Mouse (Mus musculus) adrenal gland, postnatal 25 days (tissue): Measurements from ENCODE around the gene Yjefn3. TPM values are rescaled to one million over a fixed set of nuclear protein-coding genes. Genes with fewer than 3 reads are reported as not detected.

Source experiments
- DNase-seq: peaks from one replicate; pipeline ENCODE4 v3.0.0; 2021; ENCODE audit warnings: mixed read lengths
- total RNA-seq: library from RNA; stranded (reverse); gene quantifications from 2 replicates; pipeline ENCODE4 v1.2.3, GENCODE M21; 2021

Yjefn3 gene
- total RNA-seq, 1 experiment from 2014 or later: 1.7 TPM

DNA sequence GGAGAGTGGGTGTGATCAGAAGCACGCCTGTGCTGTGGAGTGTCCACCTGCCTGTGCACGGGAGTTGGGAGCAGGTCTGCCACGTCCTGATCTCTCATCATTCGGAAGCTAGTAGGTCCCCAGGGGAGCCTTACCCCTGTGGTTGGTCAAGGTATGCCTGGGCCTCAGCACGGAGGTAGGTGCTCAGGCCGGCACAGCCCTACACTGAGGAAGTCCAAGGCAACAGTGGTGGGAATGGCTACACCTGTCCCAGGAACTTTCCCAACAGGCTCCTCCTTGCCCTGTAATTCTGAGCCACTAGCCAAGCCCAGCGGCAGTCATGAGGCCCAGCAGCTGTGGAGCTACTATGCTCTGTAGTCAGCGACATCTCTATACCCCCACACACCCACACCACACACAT is 22.8 kb downstream of the Yjefn3 start:
- no peak for DNase-seq

DNA sequence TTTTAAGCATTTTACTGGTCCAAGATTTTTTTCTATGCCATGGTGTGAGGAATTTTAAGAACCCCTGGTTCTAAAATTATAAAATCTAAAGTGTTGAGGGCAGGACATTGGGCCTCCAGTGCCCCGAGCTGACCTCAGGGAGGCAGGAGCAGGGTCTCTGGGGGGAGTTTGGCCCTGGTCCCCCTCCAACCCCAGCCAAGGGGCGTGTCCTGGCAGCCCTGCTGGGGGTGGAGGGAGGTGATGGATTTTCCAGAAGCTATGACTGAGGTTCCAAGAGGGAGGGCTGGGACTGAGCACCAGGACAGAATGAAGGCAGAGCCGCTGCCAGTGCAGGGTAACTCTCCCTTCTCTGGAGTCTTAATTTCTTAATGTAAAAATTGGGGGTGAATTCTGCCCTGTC is 24.5 kb downstream of the Yjefn3 start:
- no peak for DNase-seq

DNA sequence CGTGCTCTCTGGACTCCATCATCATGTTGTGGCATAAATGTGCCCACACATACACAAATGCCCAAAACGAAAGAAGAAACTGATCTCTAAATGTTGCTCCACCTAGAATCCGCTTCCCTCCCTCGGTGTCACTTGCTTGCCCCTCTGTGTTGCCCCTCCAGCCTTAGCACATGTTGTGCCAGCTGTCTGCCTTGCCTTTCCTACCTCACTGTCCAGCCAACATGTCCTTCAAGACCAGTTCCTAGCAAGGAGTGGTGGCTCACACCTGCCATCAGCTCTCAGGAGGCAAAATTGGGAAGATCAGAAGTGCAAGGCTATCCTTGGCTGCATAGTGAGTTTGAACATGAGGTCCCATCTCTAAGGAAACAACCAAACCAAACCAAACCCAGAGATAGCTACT is 25.1 kb downstream of the Yjefn3 start:
- DNase-seq: no peak

DNA sequence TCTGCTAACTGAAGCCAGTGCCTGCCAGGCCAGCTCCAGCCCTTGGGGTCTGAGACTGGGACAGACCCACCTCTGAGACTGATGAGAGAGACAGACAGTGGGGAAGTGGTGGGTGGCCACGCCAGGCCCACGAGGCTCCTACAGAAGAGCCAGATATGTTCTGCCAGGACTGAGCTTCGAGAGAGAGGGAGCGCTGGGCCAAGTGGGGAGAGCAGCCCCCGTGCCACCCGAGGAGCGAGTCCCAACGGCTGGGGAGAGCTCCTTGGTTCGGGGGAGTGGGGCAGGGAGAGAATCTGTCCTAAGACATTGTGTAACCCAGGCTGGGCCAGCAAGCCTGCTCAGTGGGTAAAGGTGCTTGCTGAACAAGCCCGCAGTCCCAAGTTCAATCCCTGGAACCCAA is 25.5 kb downstream of the Yjefn3 start:
- DNase-seq: no peak

DNA sequence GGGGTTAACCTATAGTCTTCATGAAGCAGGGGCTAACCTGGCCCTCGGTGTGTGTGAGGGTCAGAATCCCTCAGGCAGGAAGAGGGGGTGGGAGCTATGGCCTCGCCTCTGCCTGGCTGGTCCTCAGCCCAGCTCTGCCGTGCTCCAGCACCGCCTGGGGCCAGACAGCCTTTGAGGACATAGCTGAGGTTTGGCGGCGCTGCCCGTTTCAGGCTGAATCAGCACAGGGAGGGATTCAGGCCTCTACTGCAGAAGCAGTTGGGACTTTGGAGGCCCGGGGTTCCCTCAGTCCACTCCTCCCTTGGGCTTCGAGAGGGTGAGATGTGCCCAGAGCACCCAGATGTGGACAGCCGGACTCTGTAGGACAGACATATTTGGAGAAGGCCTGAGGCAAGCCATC is 26.4 kb downstream of the Yjefn3 start:
- DNase-seq: no peak

DNA sequence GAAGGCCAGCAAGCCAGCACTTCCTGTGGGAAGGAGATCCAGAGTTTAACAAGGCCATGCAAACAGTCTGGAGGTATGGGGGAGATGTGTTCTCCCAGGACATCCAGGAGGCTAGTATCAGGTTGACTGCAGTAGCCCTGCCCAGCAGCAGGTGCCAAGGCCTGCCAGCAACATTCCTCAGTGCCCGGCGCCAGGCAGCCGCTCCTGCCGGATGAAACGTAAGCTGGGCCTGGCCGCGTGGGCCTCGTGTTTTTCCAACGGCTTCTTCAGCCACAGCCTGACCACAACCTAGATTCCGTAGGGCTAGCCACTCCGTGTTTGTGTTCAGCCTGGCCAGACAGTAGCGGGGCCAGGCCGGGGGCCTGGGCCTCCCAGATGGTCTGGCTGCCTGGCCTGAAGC is 27.9 kb downstream of the Yjefn3 start:
- no peak for DNase-seq

DNA sequence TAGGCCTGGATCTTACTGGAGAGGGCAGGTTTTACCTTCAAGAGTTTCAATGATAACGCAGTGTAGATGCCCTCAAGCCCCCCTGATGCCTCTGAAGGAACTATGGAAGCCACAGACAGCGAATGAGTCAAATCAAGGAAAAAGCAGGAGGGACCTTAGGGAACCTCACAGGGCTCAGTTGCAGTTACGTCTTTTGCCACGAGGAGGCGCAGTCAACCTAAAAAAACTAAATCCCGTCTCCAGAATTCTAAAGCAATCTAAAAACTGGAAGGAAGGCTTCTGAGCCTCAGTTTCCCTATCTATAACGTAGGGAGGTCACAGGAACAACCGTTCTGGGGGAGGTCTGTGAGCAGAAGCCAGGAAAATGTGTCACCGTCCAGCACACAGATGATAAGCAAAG is 28.4 kb downstream of the Yjefn3 start:
- DNase-seq: peak; percentile 66

DNA sequence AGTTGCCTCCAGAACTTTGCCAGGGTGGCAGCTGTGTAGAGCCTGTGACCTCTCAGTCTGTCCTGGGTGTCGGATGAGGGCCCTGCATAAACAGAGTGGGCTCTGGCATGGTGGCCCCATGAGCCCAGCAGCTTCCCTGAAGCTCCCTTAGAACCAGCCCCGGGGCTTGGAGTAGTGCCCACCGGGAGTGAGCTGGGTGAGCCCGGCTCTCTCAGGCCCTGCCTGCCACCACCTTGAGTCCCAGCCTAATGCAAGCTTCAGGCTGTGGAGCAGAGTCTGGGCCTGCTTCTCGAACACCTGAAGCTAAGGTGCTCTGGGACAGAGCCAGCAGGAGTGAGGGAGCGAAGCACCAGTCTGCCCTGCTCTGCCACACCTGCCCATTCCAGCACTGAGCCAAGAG is 31.6 kb downstream of the Yjefn3 start:
- no peak for DNase-seq

DNA sequence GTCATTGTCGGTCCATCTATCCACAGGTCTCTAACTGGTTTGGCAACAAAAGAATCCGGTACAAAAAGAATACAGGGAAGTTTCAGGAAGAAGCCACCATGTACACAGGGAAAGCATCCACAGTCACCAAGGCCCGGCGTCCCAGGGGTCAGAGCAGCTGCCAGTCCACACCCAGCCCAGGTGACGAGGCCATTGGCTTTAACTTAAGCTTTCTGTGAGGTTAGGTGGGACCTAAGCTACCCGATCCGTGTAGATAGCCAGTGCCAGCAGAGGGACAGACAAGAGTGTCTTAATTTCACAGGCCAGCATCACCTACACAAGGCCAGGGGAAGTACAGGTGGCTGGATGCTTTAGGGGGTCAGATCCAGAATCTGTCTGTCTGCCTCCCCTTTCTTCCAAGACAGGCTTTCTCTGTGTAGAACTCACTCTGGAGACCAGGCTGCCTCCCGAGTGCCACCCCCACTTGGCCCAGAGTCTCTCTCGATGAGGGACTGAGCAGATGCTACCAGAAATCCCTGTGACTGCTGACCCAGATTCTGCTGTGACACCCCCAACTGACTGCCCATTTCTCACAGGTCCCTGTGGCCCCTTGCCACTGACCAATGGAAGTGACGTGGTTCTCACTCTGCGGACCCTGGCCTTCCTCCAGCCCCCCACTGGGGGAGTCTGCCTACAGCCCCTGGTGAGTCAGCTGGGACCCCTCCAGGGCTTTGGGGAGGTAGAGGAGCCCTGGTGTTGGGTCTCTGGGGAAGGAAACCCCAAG is 32.3 kb downstream of the Yjefn3 start:
- no peak for DNase-seq

DNA sequence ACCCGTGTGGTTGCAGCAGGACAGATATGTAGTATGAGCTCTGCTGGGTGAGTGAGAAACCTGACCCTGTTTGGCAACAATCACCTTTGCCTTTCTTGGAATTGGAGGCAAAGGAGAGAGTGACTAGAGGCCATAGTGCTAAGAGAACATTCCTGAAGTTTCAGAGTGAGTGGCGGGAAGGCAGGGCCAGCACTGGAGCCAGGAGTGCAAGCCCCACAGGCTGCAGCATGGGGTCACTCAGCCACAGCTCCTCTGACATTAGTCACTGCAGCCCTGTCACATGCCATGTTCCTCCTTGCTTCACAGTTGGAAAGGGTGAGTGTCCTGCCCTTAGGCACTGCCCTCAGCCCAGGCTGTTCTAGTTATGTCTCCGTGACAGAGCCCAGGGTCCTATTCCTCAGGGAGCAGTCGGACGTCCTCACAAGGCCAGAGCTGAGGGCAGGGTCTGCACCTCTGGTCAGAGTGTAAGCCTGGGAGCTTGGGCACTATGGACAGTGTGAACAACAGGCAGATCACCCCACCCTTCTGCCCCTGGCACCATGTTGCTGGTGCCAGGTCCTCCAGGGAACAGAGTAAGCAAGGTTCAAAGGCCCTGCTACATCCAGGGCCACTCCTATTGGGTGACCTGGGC is 34.7 kb downstream of the Yjefn3 start:
- no peak for DNase-seq

DNA sequence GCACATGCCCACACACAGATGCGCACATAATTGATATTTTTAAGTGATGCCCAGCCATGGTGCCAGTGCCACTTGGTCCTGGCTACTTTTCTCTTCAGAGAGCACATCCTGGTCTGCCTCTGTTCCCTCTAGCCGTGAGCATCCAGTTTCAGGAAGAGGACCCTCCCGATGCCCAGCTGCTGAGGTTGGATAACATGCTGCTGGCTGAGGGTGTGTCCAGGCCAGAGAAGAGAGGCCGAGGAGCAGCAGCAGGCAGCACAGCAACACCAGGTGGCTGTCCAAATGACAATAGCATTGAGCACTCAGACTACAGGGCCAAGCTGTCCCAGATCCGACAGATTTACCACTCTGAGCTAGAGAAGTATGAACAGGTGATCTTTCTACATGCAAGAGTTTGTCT is 38.3 kb downstream of the Yjefn3 start:
- no peak for DNase-seq

DNA sequence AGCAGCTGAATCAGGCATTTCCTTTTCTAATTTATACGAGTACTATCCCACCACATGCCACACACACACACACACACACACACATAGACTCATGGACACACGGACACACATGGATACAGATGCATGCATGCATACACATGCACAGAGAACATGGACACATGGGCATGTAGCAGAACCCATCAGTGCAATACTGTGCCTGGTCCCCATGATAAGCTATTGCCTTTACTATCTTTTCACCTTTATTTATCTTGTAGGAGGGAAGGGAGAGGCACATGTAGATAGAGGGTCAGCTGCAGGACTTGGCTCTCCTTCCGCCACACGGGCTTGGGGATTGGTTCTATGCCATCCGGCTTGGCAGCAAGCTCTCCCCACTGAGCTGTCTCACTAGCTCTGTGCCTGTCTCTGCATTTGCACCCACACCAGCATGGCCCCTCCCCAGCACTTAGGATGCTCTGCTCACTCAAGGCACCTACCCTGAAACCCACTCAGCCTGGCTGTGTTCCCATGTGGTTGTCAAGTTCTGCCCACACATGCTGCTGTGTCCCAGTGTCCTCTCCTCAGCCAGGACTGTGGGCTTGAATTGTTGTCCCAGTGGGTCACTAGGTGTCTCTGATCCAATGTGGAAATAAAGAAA is 39.0 kb downstream of the Yjefn3 start:
- no peak for DNase-seq

DNA sequence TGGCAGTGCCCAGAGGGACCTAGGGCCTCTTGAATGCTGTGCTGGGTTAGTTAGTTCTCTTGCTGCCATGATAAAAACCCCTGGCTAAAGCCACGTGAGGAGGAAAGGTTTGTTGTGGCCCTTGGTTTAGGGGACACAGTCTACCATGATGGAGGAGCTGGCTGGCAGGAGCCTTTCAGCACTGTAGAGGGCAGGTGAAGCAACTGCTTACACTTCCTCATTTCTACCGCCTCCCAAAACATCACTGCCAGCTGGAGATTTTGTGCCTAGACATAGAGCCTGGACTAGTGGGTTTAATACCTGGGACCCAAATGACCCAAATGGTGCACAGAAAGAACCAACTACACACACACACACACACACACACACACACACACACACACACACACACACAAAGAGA is 41.3 kb downstream of the Yjefn3 start:
- no peak for DNase-seq

DNA sequence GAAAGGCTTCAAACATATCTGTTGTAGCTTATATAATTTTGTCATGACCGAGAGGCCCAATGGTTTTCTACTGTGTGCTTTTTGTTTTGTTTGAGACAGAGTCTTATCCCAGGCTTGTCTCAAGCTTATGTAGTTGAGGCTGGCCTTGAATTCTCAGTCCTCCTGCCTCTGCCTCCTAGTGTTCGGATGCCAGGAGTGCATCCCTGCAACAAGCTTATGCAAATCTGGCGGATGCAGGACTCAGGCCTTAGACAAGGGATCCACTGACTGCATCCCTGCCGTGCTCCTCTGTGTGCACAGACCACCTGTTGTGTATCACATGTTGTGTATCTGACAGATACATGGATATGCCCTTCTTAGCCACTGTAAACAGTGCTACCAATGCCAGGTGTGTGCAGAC is 41.7 kb downstream of the Yjefn3 start:
- no peak for DNase-seq

DNA sequence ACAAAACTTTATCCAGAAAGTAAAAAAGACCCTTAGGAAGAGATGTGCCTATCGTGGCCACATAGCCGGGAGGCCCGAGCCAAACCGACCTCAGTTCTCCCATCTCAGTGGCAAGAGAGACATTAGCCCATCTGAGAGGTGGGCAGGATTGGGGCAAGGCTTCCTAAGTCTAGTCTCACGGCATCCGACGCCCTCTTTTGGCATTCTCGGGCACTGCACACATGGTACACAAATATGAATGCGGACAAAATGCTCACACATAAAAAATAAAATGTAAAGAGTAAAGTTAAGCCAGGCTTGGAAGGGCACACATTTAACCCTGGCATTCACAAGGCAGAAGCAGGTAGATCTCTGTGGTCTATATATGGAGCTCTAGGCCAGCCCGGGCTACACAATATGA is 48.6 kb downstream of the Yjefn3 start:
- no peak for DNase-seq

DNA sequence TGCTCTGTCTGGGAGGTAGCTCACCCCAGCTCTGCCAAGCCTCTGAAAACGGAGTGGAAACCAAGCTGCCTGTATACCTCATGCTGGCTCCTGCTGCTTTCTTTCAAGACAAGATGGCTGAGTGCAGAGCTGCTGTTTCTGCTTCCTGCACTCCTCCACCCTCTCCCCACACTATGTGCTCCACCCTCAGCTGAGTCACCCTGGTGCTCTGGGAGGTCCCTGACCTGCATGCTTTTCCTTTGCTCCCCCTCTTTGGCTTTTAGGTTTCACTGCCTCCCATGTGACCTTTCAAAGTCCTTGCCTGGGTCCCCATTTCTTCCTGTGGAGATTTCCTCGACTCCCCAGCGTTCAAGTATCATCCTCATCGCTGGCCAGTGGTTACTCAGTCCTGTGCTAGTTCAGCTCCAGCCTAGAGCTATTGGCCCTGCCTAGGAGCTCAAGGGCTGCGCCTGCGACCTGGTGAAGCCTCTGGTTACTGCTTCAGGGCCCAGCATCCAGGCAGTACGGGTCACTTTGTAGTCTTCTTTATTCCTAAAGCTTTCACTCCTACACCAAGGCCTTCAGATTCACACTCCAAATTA is 51.5 kb downstream of the Yjefn3 start:
- no peak for DNase-seq

DNA sequence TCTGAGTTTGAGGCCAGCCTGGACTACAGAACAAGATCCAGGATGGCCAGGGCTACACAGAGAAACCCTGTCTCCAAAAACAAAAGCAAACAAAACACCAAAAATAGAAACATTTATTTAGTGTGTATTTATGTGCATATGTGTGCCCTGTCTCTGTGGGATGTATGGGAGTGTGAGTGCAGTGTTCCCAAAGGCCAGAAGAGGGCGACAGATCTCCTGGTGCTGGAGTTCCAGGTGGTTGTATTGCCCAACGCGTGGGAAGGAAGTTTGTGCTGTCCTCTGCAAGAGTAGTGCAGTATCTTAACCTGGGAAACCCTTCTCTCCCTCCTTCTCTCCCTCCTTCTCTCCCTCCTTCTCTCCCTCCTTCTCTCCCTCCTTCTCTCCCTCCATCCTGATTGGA is 52.6 kb downstream of the Yjefn3 start:
- DNase-seq: no peak

DNA sequence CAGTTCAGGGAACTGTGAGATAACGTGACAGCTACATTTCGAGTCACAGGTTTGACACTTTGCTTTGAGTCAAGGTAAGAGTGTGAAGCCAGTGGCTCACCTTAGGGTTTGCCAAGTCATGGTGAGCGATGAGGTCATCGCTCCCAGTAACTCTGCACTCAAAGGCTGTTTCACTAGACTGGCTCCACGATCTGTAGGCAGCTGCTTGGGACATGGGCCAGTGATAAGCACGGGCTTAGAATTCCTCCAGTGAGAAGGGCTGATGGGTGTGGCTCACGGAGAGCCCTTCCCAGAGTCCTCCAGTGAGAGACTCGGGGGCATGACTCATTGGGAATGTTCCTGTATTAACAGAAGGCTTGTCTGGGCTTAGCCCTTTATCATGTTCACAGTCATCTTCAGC is 53.6 kb downstream of the Yjefn3 start:
- peak; percentile 32 for DNase-seq

DNA sequence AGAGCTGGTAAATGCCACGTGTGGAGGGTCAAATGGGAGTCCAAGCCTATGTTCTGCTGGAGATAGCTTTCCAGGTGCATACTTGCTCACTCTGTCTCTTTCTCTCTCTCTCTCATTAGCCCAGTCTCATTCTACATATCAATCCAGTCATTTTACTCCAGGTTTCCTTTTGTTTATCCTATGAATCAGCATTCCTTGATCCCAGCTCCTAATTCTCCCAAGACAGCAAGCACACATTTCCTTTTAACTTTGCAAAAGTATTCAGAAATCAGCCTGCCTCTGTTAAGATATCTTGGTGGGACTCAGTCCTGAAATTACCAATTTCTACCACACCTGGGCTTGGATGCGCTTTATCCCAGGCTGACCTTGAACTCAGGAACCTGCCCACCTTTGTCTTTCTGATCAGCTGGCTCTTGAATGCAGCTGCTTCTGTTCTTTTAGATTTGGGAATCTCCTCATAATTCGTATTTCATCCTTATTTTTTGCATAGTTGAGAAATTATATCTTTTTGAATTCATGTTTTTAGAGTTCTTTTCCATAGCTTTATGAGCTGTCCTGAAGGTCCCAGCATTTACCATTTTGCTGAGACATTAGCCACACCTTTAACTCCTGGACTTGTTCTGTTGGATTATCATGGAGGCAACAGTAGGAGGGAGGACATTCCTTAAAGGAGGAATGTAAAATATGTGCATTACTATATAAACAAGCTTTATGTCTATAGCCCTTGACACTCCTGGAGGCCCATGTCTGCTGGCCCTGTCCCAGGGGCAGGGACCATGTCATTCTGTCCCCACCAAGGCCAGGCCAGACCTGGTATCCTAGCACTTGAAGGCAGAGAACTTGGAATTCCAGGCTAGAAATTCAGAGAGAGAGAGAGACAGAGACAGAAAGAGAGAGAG is 55.1 kb downstream of the Yjefn3 start:
- no peak for DNase-seq
